Mouse (Mus musculus) C2C12 (cell line): Measurements from ENCODE around the gene Mfap1b. TPM values are rescaled to one million over a fixed set of nuclear protein-coding genes. Genes with fewer than 3 reads are reported as not detected.

Experiments used
- H3K27me3 ChIP-seq: one replicate; pipeline ENCODE4 v1.6.1; 2011; ENCODE audit not compliant: control insufficient read depth, insufficient read depth, insufficient read length
- H3K36me3 ChIP-seq: one replicate; pipeline ENCODE4 v1.6.1; 2011; ENCODE audit not compliant: control insufficient read depth, insufficient read depth
- H3K4me3 ChIP-seq: one replicate; pipeline ENCODE4 v1.5.1; 2011; ENCODE audit warnings: mild to moderate bottlenecking, control low read depth; ENCODE audit not compliant: poor library complexity, insufficient read depth, severe bottlenecking
- H3K79me2 ChIP-seq: one replicate; pipeline ENCODE4 v1.6.1; 2011; ENCODE audit not compliant: control insufficient read depth, insufficient read depth
- H3K79me3 ChIP-seq: one replicate; pipeline ENCODE4 v1.6.1; 2011; ENCODE audit warnings: low read depth, control low read depth
- H3ac ChIP-seq: one replicate; pipeline ENCODE3; 2011; ENCODE audit warnings: low read depth; ENCODE audit not compliant: control insufficient read depth, insufficient read length
- CEBPB ChIP-seq: IDR thresholded peaks from one replicate; pipeline ENCODE4 v1.6.1; 2011; ENCODE audit warnings: low read depth, mild to moderate bottlenecking, control low read depth, moderate library complexity
- CTCF ChIP-seq: IDR thresholded peaks from one replicate; pipeline ENCODE4 v1.5.1; 2011; ENCODE audit not compliant: control insufficient read depth, insufficient read depth, insufficient read length
- FOSL1 ChIP-seq: IDR thresholded peaks from one replicate; pipeline ENCODE4 v1.8.0; 2011; ENCODE audit warnings: mild to moderate bottlenecking, low read length; ENCODE audit not compliant: poor library complexity, insufficient read depth, severe bottlenecking
- MAX ChIP-seq: IDR thresholded peaks from one replicate; pipeline ENCODE4 v1.6.1; 2011; ENCODE audit warnings: mild to moderate bottlenecking, control low read depth
- MYOD1 ChIP-seq: IDR thresholded peaks from one replicate; pipeline ENCODE4 v1.6.1; 2011; ENCODE audit warnings: low read depth; ENCODE audit not compliant: control insufficient read depth, insufficient read length
- MYOG ChIP-seq: IDR thresholded peaks from one replicate; pipeline ENCODE4 v1.6.1; 2011; ENCODE audit not compliant: control insufficient read depth, insufficient read length; ENCODE audit errors: extremely low read depth
- USF1 ChIP-seq: IDR thresholded peaks from one replicate; pipeline ENCODE4 v1.6.1; 2011; ENCODE audit warnings: low read depth, mild to moderate bottlenecking, control low read depth, moderate library complexity
- microRNA-seq: library from miRNA; unstranded; fragments of <30 nt; microRNA quantifications from one replicate; pipeline ENCODE4, GENCODE M21; 2019; ENCODE audit warnings: borderline microRNAs expressed
- polyA plus RNA-seq: library from polyadenylated mRNA; unstranded; fragments of >200 nt; fragmentation: generic; extraction: Trizol; gene quantifications from one replicate; pipeline ENCODE4 v1.2.1, GENCODE M21; 2012; ENCODE audit warnings: missing spikeins

Gene Mfap1b
- polyA plus RNA-seq, 1 experiment, result 8.8 TPM

DNA sequence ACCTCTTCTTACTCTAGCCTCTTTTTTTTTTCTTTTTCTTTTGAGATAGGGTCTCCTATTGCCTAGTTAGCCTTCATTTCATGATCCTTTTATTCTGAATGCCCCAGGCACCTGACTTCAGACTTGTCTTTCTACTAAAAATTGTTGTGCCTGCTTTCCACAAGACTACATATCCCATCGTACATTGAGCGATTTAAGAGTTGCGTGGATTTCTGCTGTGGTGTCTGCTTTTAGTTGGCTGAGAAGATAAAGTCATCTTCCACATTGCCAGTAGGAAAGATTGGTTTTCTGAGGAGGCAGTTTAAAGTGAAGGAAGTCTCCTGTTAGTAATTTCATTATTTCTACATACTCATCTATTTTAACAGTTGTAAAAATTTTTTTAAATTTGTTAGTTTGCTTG is 58.3 kb downstream of the Mfap1b start:
- peaks cover 52% of the 10 kb centered on the region for H3K36me3 ChIP-seq
- no peak overlapping the region for H3ac ChIP-seq
- H3K79me2 ChIP-seq, result peaks cover 82% of the 10 kb centered on the region
- peaks cover 61% of the 10 kb centered on the region for H3K79me3 ChIP-seq
- TF ChIP-seq CEBPB (no peak), MYOD1 (no peak), USF1 (no peak), CTCF (no peak), FOSL1 (no peak), MAX (no peak), MYOG (no peak)
- peak overlapping the region; percentile 95 for H3K4me3 ChIP-seq
- H3K27me3 ChIP-seq, result no peaks in the 10 kb centered on the region

DNA sequence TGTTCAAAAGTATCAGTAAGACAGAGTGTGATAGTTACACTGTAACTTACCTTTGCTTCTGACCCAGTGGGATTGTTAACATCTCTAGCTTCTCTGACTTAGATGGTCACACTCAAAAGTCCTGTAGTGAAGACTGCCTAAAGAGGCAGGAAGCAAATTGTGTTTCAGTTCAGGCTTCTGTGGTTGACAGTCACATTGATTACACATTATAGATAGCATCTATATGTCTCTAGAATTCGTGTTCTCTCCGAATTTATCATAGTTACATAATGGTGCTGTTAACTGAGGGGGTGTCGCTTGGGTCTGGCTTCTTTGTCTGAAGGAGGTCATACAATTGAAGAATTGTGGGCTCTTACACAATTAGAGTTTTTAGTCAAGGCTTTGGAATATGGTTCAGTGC is 58.8 kb downstream of the Mfap1b start:
- peaks cover 59% of the 10 kb centered on the region for H3K79me3 ChIP-seq
- TF ChIP-seq USF1 (no peak), MYOD1 (no peak), CTCF (no peak), CEBPB (no peak), FOSL1 (no peak), MYOG (no peak), MAX (no peak)
- no peaks in the 10 kb centered on the region for H3K27me3 ChIP-seq
- peak overlapping the region; percentile 18 for H3ac ChIP-seq
- peak overlapping the region; percentile 95 for H3K4me3 ChIP-seq
- H3K79me2 ChIP-seq, result peaks cover 77% of the 10 kb centered on the region
- H3K36me3 ChIP-seq, result peaks cover 51% of the 10 kb centered on the region

DNA sequence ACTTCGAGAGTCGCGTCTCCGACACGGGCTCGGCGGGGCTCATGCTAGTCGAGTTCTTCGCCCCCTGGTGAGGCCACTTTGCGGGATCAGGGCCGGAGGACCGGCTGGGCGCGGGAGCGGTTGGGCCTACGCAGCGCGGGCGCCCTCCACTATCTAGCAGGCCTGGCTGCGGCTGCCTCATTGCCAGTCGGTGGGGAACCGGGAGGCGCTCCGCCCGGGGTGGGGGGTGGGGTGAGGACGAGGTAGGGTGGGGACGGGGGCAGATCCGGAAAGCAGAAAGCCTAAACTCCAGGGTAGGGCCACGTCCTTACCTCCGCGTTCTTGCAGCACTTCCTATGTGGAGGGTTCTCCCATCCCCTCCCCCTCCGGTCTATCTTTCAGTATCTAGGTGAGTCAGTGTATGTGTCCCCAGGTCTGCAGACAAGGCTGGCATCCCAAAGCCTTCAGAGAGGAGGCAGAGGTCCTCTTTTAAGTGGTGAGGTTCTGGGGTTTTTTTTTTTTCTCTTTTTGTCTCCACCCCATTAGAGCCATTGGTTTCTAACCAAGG is 59.7 kb downstream of the Mfap1b start:
- TF ChIP-seq USF1 (no peak), MYOG (no peak), MAX (no peak), MYOD1 (no peak), CEBPB (no peak), FOSL1 (no peak), CTCF (no peak)
- Histone ChIP-seq H3ac (peak overlapping the region; percentile 99), H3K27me3 (no peaks in the 10 kb centered on the region), H3K79me3 (peaks cover 53% of the 10 kb centered on the region), H3K79me2 (peaks cover 68% of the 10 kb centered on the region), H3K4me3 (peak overlapping the region; percentile 95), H3K36me3 (peaks cover 43% of the 10 kb centered on the region)

DNA sequence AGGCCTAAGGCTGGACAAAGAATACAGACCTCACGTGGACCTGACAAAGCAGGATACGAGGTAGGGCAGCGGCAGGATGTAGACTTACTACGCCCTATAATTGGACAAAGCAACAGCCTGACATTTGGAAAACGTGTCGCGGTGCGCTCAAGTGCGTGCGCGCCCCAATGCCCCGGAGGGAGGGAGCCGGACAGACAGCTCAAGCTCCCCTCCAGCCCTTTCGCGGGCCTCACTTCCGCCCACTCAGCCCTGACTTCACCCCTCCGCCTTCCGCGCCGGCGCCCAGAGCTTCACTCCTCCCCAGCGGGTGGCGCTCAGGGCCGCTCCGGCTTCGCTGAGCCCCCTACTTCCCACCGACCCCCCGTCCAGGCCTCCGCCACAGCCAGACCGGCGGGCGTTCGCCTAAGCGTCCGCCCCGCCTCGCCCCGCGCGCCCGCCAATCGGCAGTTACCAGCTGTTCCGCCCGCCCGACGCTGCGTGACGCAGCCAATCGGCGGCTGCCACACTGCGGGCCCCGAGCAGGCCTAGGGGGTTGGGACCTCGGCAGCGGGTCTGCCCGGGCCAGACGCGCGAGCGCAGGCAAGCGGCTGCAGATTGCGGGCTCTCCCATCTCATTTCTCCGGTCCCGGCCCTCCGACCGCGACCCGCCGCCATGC is 60.4 kb downstream of the Mfap1b start, which contains the start of the genes Pdia3 and Catsper2:
Gene Pdia3 (plus strand): TSS at position 389 of the 656 bp plus-strand sequence.
Gene Catsper2 (minus strand): TSS at position 406 of the 656 bp plus-strand sequence.
- Histone ChIP-seq H3K79me2 (peaks cover 61% of the 10 kb centered on the region), H3K36me3 (peaks cover 36% of the 10 kb centered on the region), H3K4me3 (peak within 1 kb of the TSS; percentile 95), H3K27me3 (no peaks in the 10 kb centered on the region), H3K79me3 (peaks cover 46% of the 10 kb centered on the region), H3ac (peak within 1 kb of the TSS; percentile 99)
- TF ChIP-seq CTCF, result peak; percentile 49
- no peak for TF ChIP-seq MYOG
- TF ChIP-seq MAX, result peak; percentile 78

DNA sequence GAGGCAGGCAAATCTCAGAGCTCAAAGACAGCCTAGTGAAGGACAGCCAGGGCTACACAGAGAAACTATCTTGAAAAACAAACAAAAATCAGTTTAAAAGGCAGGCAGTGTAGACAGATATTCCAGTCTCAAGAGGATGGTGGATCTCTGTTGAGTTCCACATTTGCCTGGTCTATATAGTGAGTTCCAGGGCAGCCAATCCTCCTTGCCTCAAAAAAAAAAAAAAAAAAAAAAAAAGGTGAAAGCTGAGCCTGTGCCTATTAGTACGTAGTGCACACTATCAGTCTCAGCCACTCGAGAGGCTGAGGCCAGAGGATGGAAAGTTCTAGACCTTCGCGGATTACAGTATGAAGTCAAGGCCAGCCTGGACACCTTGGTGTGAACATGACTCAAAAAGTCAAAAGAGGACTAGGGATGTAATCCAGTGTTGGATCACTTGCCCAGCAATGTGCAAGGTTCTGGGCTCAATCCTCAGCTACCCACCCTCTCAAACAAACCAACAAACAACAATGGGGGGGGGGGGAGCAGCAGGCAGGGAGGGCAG is 61.0 kb downstream of the Mfap1b start:
- Histone ChIP-seq H3K27me3 (no peaks in the 10 kb centered on the region), H3K79me2 (peaks cover 55% of the 10 kb centered on the region), H3K36me3 (peaks cover 30% of the 10 kb centered on the region), H3K4me3 (peak overlapping the region; percentile 95), H3K79me3 (peaks cover 40% of the 10 kb centered on the region), H3ac (peak overlapping the region; percentile 60)
- TF ChIP-seq CEBPB, result no peak

Small RNA genes lying within 50 kb of the gene (microRNA-seq; reads per million reads assigned to microRNA genes)
- not detected for gene Gm22953

Other genes starting within 250 kb of the Mfap1b start
- 13.3 TPM for gene Trp53bp1, start 202.7 kb downstream of the Mfap1b start, polyA plus RNA-seq
- 23.9 TPM for gene Map1a, start 184.5 kb downstream of the Mfap1b start, polyA plus RNA-seq
- 5.8 TPM for gene Ppip5k1, start 118.7 kb downstream of the Mfap1b start, polyA plus RNA-seq
- gene Ckmt1, start 116.4 kb downstream of the Mfap1b start, polyA plus RNA-seq, result 0.23 TPM
- not detected for gene Strc, start 86.9 kb downstream of the Mfap1b start, polyA plus RNA-seq
- gene Pdia3, start 60.3 kb downstream of the Mfap1b start, polyA plus RNA-seq, result 214 TPM
- 0.92 TPM for gene Catsper2, start 60.3 kb downstream of the Mfap1b start, polyA plus RNA-seq
- gene Ell3, start 29.8 kb downstream of the Mfap1b start, polyA plus RNA-seq, result 0.16 TPM
- gene Serf2, start 24.9 kb downstream of the Mfap1b start, polyA plus RNA-seq, result 714 TPM
- gene Hypk, start 20.8 kb downstream of the Mfap1b start, polyA plus RNA-seq, result 11.8 TPM
- 0.20 TPM for gene Serinc4, start 17.3 kb downstream of the Mfap1b start, polyA plus RNA-seq
- gene Mfap1a, start 32.6 kb upstream of the Mfap1b start, polyA plus RNA-seq, result 6.3 TPM
- gene Wdr76, start 32.7 kb upstream of the Mfap1b start, polyA plus RNA-seq, result 4.8 TPM